Mouse (Mus musculus) spleen, embryonic (tissue): Measurements from ENCODE around the gene Hipk2.

Source experiments
- CTCF ChIA-PET: fragments of 350-600 bp; sonication (Branson Sonifier 250); formaldehyde crosslinking; loops from one replicate; lab custom pipeline; 2022; lab: Charles Lee

Hipk2 gene

DNA sequence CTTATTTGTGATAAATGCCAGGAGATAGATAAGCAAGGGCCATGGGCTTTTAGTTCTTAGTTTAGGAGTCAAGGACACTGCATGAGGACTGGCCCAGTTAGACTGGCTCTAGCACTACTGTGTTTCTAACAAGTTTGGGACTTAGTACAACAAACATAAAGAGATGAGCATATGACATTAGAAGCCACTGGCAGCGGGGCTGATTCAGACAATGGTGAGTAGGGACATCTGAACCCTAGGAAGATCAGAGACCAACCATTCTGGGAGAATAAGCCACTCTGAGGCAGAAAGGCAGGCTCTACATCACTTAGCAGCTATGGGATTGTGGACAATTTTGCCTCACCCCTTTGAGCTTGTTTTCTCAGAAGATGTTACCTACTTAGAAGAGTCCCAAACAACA, 79.6 kb downstream of the Hipk2 start:
- CTCF ChIA-PET: no interaction called here

DNA sequence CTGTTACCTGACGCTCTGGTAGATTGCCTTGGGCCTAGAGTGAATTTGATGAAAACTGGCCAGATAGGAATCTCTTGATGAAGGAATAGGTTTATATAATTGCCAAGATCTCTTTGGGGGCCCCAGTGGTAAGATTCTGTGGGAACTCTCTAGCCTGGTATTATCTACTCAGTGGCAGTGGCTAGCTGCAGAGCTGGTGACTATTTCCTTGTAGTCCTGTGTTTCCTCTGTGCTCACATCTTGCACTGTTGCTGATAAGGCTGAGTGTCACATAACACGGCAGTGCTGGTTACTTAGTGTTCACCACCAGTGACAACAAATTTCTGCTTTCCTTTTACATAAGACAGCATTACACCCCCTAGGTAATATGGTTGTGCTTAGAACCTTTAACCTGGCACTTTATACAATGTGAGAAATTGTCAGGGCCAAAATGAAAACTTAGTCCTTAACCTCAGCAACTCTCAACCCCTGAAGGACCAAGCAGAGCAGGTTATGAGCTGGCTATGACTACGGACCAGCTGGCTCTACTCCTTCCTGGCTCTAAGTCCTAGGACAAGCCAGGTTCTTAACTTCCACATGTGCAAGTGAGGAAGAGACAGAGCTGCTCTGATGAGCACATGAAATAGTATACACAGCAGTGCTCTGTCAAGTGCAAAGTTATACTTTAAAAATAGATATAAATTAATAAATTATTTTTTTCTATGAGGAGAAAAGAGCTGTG, 80.7 kb downstream of the Hipk2 start:
- CTCF ChIA-PET: no interaction called here

- CTCF ChIA-PET: no interaction called here
Observed at GRCm38 (mm10) chr6:38792966-38793365, 83.0 kb downstream of the Hipk2 start.

DNA sequence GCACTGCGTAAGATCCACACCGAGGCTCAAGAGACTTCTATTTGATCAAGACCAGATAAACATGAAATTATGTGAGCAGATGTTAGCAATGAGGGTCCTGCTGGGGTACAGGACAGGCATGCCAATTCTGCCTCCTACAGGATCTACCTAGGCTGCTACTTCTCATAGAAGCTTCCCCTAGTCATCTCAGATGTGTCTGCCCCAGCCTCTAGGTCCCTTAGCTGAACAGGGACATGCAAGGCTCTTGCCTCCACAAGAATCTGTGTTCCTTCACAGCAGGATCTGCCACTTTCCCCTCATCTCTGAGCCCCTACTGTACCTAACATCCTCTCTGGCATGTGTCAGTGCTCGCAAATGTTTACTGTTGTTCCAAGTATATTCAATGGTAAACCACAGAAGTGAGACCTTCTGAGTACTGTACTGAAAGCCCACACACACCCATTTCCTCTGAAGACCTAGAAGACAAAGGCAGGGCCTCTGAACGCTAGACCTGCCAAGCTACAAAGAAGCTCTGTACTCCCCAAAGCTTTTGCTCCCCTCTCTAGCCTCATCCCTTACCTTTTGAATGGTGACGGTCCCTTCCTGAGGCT, 86.6 kb downstream of the Hipk2 start:
- CTCF ChIA-PET: interaction anchor here (1.0 kb wide), 1 partner anchor 121 kb away, joined by 3 read pairs; no protein-coding TSS in a partner anchor

GRCm38 (mm10) chr6:38787811-38788509, 88.0 kb downstream of the Hipk2 start:
- CTCF ChIA-PET: no interaction called here

GRCm38 (mm10) chr6:38787134-38787533, 88.8 kb downstream of the Hipk2 start:
- CTCF ChIA-PET: no interaction called here

- CTCF ChIA-PET: no interaction called here
Observed at GRCm38 (mm10) chr6:38785747-38786146, 90.2 kb downstream of the Hipk2 start.

- CTCF ChIA-PET: no interaction called here
Observed at GRCm38 (mm10) chr6:38779411-38779810, 96.6 kb downstream of the Hipk2 start.

- CTCF ChIA-PET: no interaction called here
Observed at GRCm38 (mm10) chr6:38778887-38779286, 97.1 kb downstream of the Hipk2 start.

- CTCF ChIA-PET: interaction anchor here (0.5 kb wide), 1 partner anchor 114 kb away, joined by 3 read pairs; no protein-coding TSS in a partner anchor
Observed at GRCm38 (mm10) chr6:38776000-38776584, 99.9 kb downstream of the Hipk2 start.

- CTCF ChIA-PET: no interaction called here
Observed at GRCm38 (mm10) chr6:38772836-38773518, 103.0 kb downstream of the Hipk2 start.

DNA sequence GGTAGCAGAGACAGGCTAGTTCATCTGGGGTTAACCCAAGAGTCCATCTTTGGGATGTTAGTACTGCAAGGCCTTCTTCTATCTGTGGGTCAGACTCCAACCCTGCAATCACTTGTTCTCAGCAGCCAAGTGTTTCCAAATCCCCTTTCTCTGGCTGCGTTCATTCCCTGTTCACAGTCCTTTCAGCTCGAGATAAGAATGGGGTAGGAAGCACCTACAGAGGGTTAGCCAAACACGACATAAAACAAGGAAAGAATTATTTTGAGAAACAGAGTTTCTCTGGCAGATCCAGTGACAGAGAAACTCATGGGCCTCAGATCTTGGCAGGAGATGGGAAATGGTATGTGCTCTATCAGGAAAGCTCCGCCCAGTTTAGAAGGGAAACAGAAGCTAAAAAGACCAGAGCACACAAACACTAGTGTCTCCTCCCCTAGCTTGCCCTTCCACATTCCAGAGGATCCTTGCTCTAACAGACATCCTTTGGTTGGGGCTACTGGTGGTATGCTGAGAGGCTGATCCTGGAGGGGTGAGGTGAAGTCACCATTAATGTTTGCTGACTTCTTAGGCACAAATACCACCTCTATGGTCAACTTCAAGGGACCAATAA, 104.8 kb downstream of the Hipk2 start:
- CTCF ChIA-PET: no interaction called here

DNA sequence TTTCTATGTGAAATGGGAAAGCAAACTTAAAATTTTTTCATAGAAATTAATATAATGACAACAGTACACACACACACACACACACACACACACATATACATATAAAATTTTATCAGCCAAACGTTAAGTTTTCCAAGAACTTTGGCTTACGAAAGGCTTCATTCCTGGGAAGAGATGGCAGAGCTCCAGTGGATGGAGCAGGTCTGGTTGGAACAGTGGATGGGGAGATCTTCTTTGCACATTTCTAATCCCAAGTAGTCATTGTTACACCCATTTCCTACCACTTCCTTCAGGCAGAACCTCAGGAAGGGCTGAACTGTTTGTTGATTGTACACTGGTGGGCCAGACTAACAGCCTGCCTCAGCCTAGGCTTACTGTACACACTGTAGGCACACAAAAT, 106.3 kb downstream of the Hipk2 start:
- CTCF ChIA-PET: no interaction called here

DNA sequence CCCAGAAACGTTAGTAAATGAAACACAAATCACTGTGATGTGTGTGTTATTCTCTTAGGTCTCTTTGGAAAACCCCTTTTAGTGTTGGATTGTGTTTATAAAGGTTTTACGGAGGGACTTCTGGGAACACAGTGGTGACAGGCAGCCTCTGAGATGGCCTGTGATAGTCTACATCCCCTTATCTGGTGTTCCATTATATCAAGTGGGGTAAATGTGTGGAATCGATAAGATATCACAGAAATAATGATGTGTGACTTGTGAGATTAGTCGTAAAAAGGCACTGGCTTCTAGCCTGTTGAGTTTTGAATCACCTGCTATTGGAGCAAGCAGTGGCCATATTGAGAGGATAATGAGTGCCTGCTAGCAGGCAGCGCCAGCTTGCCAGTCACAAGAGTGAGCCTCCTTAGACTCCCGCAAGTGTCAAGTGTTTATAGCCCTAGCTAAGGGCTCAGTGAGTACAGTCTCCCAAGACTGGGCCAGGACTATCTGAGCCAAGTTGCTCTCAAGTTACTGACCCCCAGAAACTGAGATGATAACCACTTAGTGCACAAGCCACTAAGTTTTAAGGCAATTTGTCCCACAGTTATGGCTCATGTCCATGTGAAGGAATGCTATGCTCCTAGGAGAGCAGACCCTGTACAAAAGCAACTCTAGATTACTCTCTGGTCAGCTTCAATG, 113.2 kb downstream of the Hipk2 start:
- CTCF ChIA-PET: no interaction called here

GRCm38 (mm10) chr6:38762006-38762405, 114.0 kb downstream of the Hipk2 start:
- CTCF ChIA-PET: no interaction called here

DNA sequence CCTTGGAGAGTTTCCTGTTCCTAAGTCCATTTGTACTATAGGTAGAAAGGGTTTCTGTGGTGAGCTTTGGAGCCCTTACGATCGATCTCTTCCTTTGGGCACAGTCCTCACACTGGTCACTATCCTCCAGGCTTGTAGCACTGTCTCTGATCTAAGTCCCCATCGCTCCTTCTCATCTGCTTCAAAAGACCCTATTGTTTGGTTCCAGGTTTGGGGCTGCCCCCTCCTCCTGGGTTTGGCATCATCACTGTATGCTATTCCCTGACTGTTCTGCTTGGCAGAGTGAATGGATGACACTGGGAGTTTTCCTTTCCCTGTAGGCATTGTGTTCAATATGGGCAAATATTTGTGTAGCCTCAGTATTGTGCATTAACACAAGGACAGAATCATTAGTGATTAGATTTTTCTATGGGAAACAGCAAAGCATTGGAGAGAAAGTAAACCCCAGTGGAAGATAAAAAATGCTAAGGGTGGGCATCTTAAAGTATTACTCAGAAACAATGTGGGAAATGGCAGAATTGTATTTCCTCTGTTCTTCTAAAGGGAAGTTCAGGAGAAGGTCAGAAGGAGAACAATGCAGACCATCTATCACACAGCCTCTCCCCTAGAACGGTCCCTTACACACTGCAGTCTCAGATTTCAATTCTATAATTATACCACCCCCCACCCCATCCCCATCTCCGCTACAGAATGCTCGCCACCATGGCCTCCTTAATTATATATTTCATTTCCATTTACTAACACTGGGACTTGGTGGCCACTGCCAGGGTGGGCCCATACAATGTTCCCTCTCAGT, 114.9 kb downstream of the Hipk2 start:
- CTCF ChIA-PET: interaction anchor here (0.6 kb wide), 1 partner anchor 381 kb away, joined by 3 read pairs; no protein-coding TSS in a partner anchor

GRCm38 (mm10) chr6:38759922-38760620, 115.9 kb downstream of the Hipk2 start:
- CTCF ChIA-PET: interaction anchor here (0.5 to 0.6 kb wide), 2 partner anchors 24 to 382 kb away, joined by 3 read pairs; no protein-coding TSS in a partner anchor

DNA sequence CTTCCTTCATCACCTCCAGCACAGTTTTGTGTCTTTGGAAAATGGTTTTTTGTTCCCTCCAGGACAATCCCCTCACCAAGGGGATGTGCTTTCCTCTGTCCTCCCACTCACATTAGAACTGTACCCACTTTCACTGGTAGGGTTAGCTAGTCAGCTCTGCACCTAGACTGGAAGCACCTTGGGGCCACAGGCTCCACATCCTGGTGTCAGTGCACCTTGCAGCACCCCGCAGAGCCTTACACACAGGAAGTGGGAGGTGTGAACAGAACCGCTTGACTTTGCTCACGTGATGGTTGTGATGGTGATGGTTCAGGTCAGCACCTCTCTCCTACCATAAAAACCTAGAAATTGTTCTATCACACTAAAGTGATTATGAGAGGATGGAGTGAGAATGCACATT, 116.8 kb downstream of the Hipk2 start:
- CTCF ChIA-PET: no interaction called here

DNA sequence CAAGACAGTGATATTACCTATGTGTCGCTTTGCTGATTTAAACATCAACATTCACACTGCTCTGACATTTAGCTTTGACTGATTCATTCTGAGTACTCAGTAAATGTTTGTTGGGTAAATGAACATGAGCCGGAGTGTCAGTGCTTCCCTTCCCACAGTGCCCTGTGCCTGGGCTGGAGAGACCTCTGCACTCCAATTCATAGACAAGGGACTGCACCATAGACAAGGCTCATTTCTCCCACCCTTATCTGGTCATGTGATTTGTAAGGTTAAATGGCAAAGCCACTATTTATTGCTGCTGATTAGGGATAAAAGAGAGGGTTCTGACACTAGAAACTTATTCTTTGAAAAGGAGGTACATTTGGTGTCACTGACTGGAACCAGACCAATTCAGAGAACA, 118.4 kb downstream of the Hipk2 start:
- CTCF ChIA-PET: no interaction called here
